Mouse (Mus musculus) hindbrain, embryonic 14.5 days (tissue): ENCODE measurements around the gene Gm28051. TPM values are rescaled to one million over a fixed set of nuclear protein-coding genes. Genes with fewer than 3 reads are reported as not detected.

Experiments
- ATAC-seq: fragments of 200-750 bp; cut with Nextera tagmentation; 2 replicates; pipeline ENCODE4 v1.8.0; 2017; ENCODE audit warnings: moderate number of reproducible peaks, mild to moderate bottlenecking, moderate TSS enrichment, moderate library complexity; ENCODE audit not compliant: low FRiP score
- DNase-seq: peaks from one replicate; pipeline ENCODE4 v3.0.0-alpha.2; 2015; ENCODE audit warnings: low spot score
- H3K27ac ChIP-seq: fragments of 300-500 bp; sonication (generic); 2 replicates; pipeline ENCODE4 v1.5.1; 2014; ENCODE audit warnings: mild to moderate bottlenecking, moderate library complexity
- H3K27me3 ChIP-seq: fragments of 300-500 bp; sonication (generic); 2 replicates; pipeline ENCODE4 v1.6.1; 2014; ENCODE audit warnings: mild to moderate bottlenecking, low read length, mixed read lengths; ENCODE audit not compliant: control insufficient read depth, insufficient read depth
- H3K36me3 ChIP-seq: fragments of 300-500 bp; sonication (generic); replicated peaks from 2 replicates; pipeline ENCODE4 v1.6.1; 2014; ENCODE audit not compliant: control insufficient read depth, insufficient read depth
- H3K4me1 ChIP-seq: fragments of 300-500 bp; sonication (generic); replicated peaks from 2 replicates; pipeline ENCODE4 v1.6.1; 2014; ENCODE audit warnings: antibody characterized with exemption, low read length, mixed read lengths; ENCODE audit not compliant: control insufficient read depth, insufficient read depth
- H3K4me2 ChIP-seq: fragments of 300-500 bp; sonication (generic); replicated peaks from 2 replicates; pipeline ENCODE4 v1.6.1; 2014; ENCODE audit warnings: mild to moderate bottlenecking, moderate library complexity
- H3K4me3 ChIP-seq: fragments of 300-500 bp; sonication (generic); replicated peaks from 2 replicates; pipeline ENCODE4 v1.5.1; 2014; ENCODE audit warnings: mild to moderate bottlenecking, low read length
- H3K9ac ChIP-seq: fragments of 300-500 bp; sonication (generic); 2 replicates; pipeline ENCODE4 v1.6.1; 2014
- H3K9me3 ChIP-seq: fragments of 300-500 bp; sonication (generic); 2 replicates; pipeline ENCODE4 v1.6.1; 2016; ENCODE audit warnings: low read length; ENCODE audit not compliant: control insufficient read depth
- WGBS: fragments of 180-500 bp; shearing (Covaris S2); extraction: QIAGEN DNeasy Blood & Tissue Kit; methylation state at CpG from one replicate; pipeline ENCODE4 v1.1.7; 2014; 5-methylcytosine and 5-hydroxymethylcytosine counted together
- polyA plus RNA-seq: library from polyadenylated mRNA; unstranded; fragments of >200 nt; fragmentation: Nextera tagmentation; extraction: Ambion mirVana; gene quantifications from 2 replicates; pipeline ENCODE4 v1.2.1, GENCODE M21; 2014

The Gm28051 gene
- polyA plus RNA-seq: not detected in 2 replicates

- DNase-seq: peak; percentile 97
- ATAC-seq: peak; percentile 98
- no peaks in the 10 kb centered on the region for H3K9me3 ChIP-seq
- H3K4me2 ChIP-seq: peak within 1 kb of the TSS; percentile 65
- peaks cover 12% of the 10 kb centered on the region for H3K36me3 ChIP-seq
- H3K4me3 ChIP-seq: peak within 1 kb of the TSS; percentile 79
- peaks cover 19% of the 10 kb centered on the region for H3K4me1 ChIP-seq
- H3K9ac ChIP-seq: peak within 1 kb of the TSS; percentile 74
- H3K27me3 ChIP-seq: no peaks in the 10 kb centered on the region
- WGBS: under 1% methylated on average over 73 of the region's 73 CpGs
- H3K27ac ChIP-seq: peak within 1 kb of the TSS; percentile 90
These were observed at the start of gene Gm28051, which contains the start of the genes Gon7 and Ubr7 for GRCm38 (mm10) chr12:102757689-102758402. Gene Gm28051 (minus strand): TSS chr12:102757765. Gene Gon7 (minus strand): TSS chr12:102757803. Gene Ubr7 (plus strand): TSS chr12:102757967.

GRCm38 (mm10) chr12:102799528-102799927, 42.0 kb upstream of the Gm28051 start:
- H3K9me3 ChIP-seq: no peaks in the 10 kb centered on the region
- H3K4me1 ChIP-seq: no peaks in the 10 kb centered on the region
- no peak overlapping the region for H3K4me3 ChIP-seq
- H3K27ac ChIP-seq: no peak overlapping the region
- DNase-seq (no peak), ATAC-seq (no peak)
- 95% methylated on average over 2 of the region's 2 CpGs for WGBS
- H3K4me2 ChIP-seq: no peak overlapping the region
- H3K9ac ChIP-seq: no peak overlapping the region
- H3K36me3 ChIP-seq: peaks cover 32% of the 10 kb centered on the region; the same call in 1 of the 2 replicates
- no peaks in the 10 kb centered on the region for H3K27me3 ChIP-seq

GRCm38 (mm10) chr12:102787927-102788326, 30.4 kb upstream of the Gm28051 start:
- Histone ChIP-seq H3K9ac (no peak overlapping the region), H3K27me3 (no peaks in the 10 kb centered on the region), H3K9me3 (no peaks in the 10 kb centered on the region), H3K4me2 (no peak overlapping the region), H3K36me3 (peaks cover 92% of the 10 kb centered on the region), H3K4me3 (no peak overlapping the region), H3K4me1 (no peaks in the 10 kb centered on the region), H3K27ac (no peak overlapping the region)
- DNase-seq: no peak
- 91% methylated on average over 7 of the region's 7 CpGs for WGBS
- no peak for ATAC-seq

- WGBS: 72% methylated on average over 5 of the region's 5 CpGs
- H3K9me3 ChIP-seq: no peaks in the 10 kb centered on the region
These were observed 28.0 kb upstream of the Gm28051 start for GRCm38 (mm10) chr12:102785593-102785985.

GRCm38 (mm10) chr12:102784899-102785592, 27.5 kb upstream of the Gm28051 start:
- no peaks in the 10 kb centered on the region for H3K4me1 ChIP-seq
- H3K4me2 ChIP-seq: no peak overlapping the region
- no peak for ATAC-seq
- WGBS: 92% methylated on average over 19 of the region's 19 CpGs
- DNase-seq: no peak
- H3K27ac ChIP-seq: no peak overlapping the region
- H3K27me3 ChIP-seq: no peaks in the 10 kb centered on the region
- no peak overlapping the region for H3K9ac ChIP-seq
- H3K36me3 ChIP-seq: peaks cover 75% of the 10 kb centered on the region
- H3K9me3 ChIP-seq: no peaks in the 10 kb centered on the region
- no peak overlapping the region for H3K4me3 ChIP-seq

More at GRCm38 (mm10) chr12:102785593-102785985, 28.0 kb upstream of the Gm28051 start:
- H3K27me3 ChIP-seq: no peaks in the 10 kb centered on the region
- no peak overlapping the region for H3K9ac ChIP-seq
- DNase-seq: no peak
- no peak overlapping the region for H3K27ac ChIP-seq
- no peak for ATAC-seq
- no peaks in the 10 kb centered on the region for H3K4me1 ChIP-seq
- H3K36me3 ChIP-seq: peaks cover 80% of the 10 kb centered on the region
- H3K4me2 ChIP-seq: no peak overlapping the region
- no peak overlapping the region for H3K4me3 ChIP-seq

GRCm38 (mm10) chr12:102782841-102783240, 25.3 kb upstream of the Gm28051 start:
- no peak for ATAC-seq
- 97% methylated on average over 5 of the region's 5 CpGs for WGBS
- Histone ChIP-seq H3K9ac (no peak overlapping the region), H3K9me3 (no peaks in the 10 kb centered on the region), H3K4me2 (no peak overlapping the region), H3K36me3 (peaks cover 60% of the 10 kb centered on the region), H3K27ac (no peak overlapping the region), H3K27me3 (no peaks in the 10 kb centered on the region), H3K4me1 (no peaks in the 10 kb centered on the region), H3K4me3 (no peak overlapping the region)
- DNase-seq: no peak

GRCm38 (mm10) chr12:102779452-102779851, 21.9 kb upstream of the Gm28051 start:
- DNase-seq (no peak), ATAC-seq (peak; percentile 37; the same call in 1 of the 2 replicates)
- Histone ChIP-seq H3K27ac (no peak overlapping the region), H3K36me3 (peaks cover 64% of the 10 kb centered on the region), H3K4me2 (no peak overlapping the region), H3K9ac (no peak overlapping the region), H3K27me3 (no peaks in the 10 kb centered on the region), H3K9me3 (no peaks in the 10 kb centered on the region), H3K4me3 (no peak overlapping the region), H3K4me1 (no peaks in the 10 kb centered on the region)
- 50% methylated on average over 3 of the region's 3 CpGs for WGBS

- Histone ChIP-seq H3K4me3 (no peak overlapping the region), H3K27me3 (no peaks in the 10 kb centered on the region), H3K27ac (no peak overlapping the region), H3K9ac (no peak overlapping the region), H3K4me1 (no peaks in the 10 kb centered on the region), H3K9me3 (no peaks in the 10 kb centered on the region), H3K4me2 (no peak overlapping the region), H3K36me3 (peaks cover 62% of the 10 kb centered on the region)
- DNase-seq (no peak), ATAC-seq (no peak)
- 86% methylated on average over 5 of the region's 5 CpGs for WGBS
These were observed 20.6 kb upstream of the Gm28051 start for GRCm38 (mm10) chr12:102778151-102778550.

GRCm38 (mm10) chr12:102776035-102776434, 18.5 kb upstream of the Gm28051 start:
- WGBS: 91% methylated on average over 14 of the region's 14 CpGs
- no peaks in the 10 kb centered on the region for H3K9me3 ChIP-seq
- peaks cover 71% of the 10 kb centered on the region for H3K36me3 ChIP-seq
- no peak overlapping the region for H3K4me3 ChIP-seq
- ATAC-seq (no peak), DNase-seq (no peak)
- no peak overlapping the region for H3K4me2 ChIP-seq
- no peak overlapping the region for H3K9ac ChIP-seq
- no peaks in the 10 kb centered on the region for H3K27me3 ChIP-seq
- H3K27ac ChIP-seq: no peak overlapping the region
- H3K4me1 ChIP-seq: no peaks in the 10 kb centered on the region
